Mouse (Mus musculus) CH12.LX (cell line): Measurements from ENCODE around the gene Gatd1. TPM values are rescaled to one million over a fixed set of nuclear protein-coding genes. Genes with fewer than 3 reads are reported as not detected.

ENCODE experiments used
- DNase-seq: peaks from one replicate; pipeline ENCODE4 v3.0.0-alpha.2; 2013; ENCODE audit errors: extremely low read depth
- H3K27ac ChIP-seq: 2 replicates; pipeline ENCODE4 v1.5.1; 2012; ENCODE audit warnings: low read depth, mild to moderate bottlenecking, control low read depth, moderate library complexity; ENCODE audit not compliant: insufficient read depth
- H3K27me3 ChIP-seq: replicated peaks from 2 replicates; pipeline ENCODE3; 2012; ENCODE audit warnings: inconsistent platforms
- H3K36me3 ChIP-seq, 2 experiments: replicated peaks in 1 of 2; 2 replicates each; pipeline versions ENCODE3 to v1.6.1; 2012; ENCODE audit warnings: inconsistent platforms in 1 of 2, low read length in 1 of 2, mild to moderate bottlenecking in 1 of 2, mixed read lengths in 1 of 2, moderate library complexity in 1 of 2; ENCODE audit not compliant: control insufficient read depth in 1 of 2, insufficient read depth in 1 of 2
- H3K4me1 ChIP-seq, 2 experiments: 2 replicates each; pipeline ENCODE4 v1.6.1; 2012; ENCODE audit warnings: inconsistent platforms in 1 of 2, moderate library complexity in 1 of 2; ENCODE audit not compliant: insufficient read depth in 2 of 2, control insufficient read depth in 1 of 2
- H3K4me2 ChIP-seq: 2 replicates; pipeline ENCODE4 v1.6.1; 2012; ENCODE audit warnings: low read depth, mild to moderate bottlenecking, control low read depth; ENCODE audit not compliant: poor library complexity, insufficient read depth, severe bottlenecking
- H3K4me3 ChIP-seq, 3 experiments: fragments of 150-350 bp in 1 of 3; sonication (generic) in 1 of 3; replicated peaks in 1 of 3; 2 replicates each; pipeline versions ENCODE3 to v1.5.1; 2011 to 2012; ENCODE audit warnings: low read depth in 2 of 3, low read length in 2 of 3, mild to moderate bottlenecking in 2 of 3, moderate library complexity in 2 of 3, control low read depth in 1 of 3, improper control_type of control experiment in 1 of 3, inconsistent platforms in 1 of 3, mixed read lengths in 1 of 3; ENCODE audit not compliant: poor library complexity in 1 of 3
- H3K79me2 ChIP-seq: replicated peaks from 2 replicates; pipeline ENCODE4 v1.6.1; 2012; ENCODE audit warnings: mild to moderate bottlenecking, moderate library complexity; ENCODE audit not compliant: control insufficient read depth, poor library complexity, insufficient read depth, severe bottlenecking; ENCODE audit errors: extremely low read depth
- H3K9ac ChIP-seq: 2 replicates; pipeline ENCODE4 v1.6.1; 2012; ENCODE audit warnings: low read depth, mild to moderate bottlenecking, control low read depth, moderate library complexity; ENCODE audit not compliant: insufficient read depth
- H3K9me3 ChIP-seq: replicated peaks from 2 replicates; pipeline ENCODE3; 2012; ENCODE audit warnings: low read length, inconsistent platforms, mixed read lengths
- BHLHE40 ChIP-seq: IDR thresholded peaks from 2 replicates; pipeline ENCODE4 v1.6.1; 2011; ENCODE audit warnings: mild to moderate bottlenecking, low read depth, low read length, improper control_type of control experiment
- ELF1 ChIP-seq: IDR thresholded peaks from 2 replicates; pipeline ENCODE4 v1.6.1; 2014; ENCODE audit warnings: low read depth, mild to moderate bottlenecking, inconsistent platforms, low read length, improper control_type of control experiment
- ETS1 ChIP-seq: conservative IDR thresholded peaks from 2 replicates; pipeline ENCODE4 v1.6.1; 2012; ENCODE audit warnings: low read depth, mild to moderate bottlenecking, inconsistent platforms, low read length, improper control_type of control experiment, moderate library complexity
- GABPA ChIP-seq: IDR thresholded peaks from 2 replicates; pipeline ENCODE4 v1.6.1; 2012; ENCODE audit warnings: low read depth, low read length, improper control_type of control experiment, inconsistent platforms; ENCODE audit not compliant: insufficient replicate concordance
- IRF4 ChIP-seq: IDR thresholded peaks from 2 replicates; pipeline ENCODE4 v1.6.1; 2014; ENCODE audit warnings: low read depth, mild to moderate bottlenecking, inconsistent platforms, low read length, improper control_type of control experiment
- JUN ChIP-seq: IDR thresholded peaks from 2 replicates; pipeline ENCODE4 v1.6.1; 2011; ENCODE audit warnings: low read depth, mild to moderate bottlenecking, low read length, improper control_type of control experiment, moderate library complexity; ENCODE audit not compliant: insufficient read depth
- KAT2A ChIP-seq: IDR thresholded peaks from 2 replicates; pipeline ENCODE4 v1.6.1; 2012; ENCODE audit warnings: low read length, improper control_type of control experiment, inconsistent platforms; ENCODE audit not compliant: insufficient replicate concordance
- MAFK ChIP-seq: IDR thresholded peaks from 2 replicates; pipeline ENCODE4 v1.6.1; 2011; ENCODE audit warnings: low read length, improper control_type of control experiment; ENCODE audit not compliant: insufficient replicate concordance
- MAX ChIP-seq: IDR thresholded peaks from 2 replicates; pipeline ENCODE4 v1.6.1; 2011; ENCODE audit warnings: low read length, improper control_type of control experiment
- MAZ ChIP-seq: IDR thresholded peaks from 2 replicates; pipeline ENCODE4 v1.6.1; 2012; ENCODE audit warnings: low read depth, mild to moderate bottlenecking, inconsistent platforms, low read length, improper control_type of control experiment, moderate library complexity
- MEF2A ChIP-seq: IDR thresholded peaks from 2 replicates; pipeline ENCODE4 v1.6.1; 2014; ENCODE audit warnings: low read depth, mild to moderate bottlenecking, inconsistent platforms, low read length, improper control_type of control experiment, borderline replicate concordance
- MYC ChIP-seq: IDR thresholded peaks from 2 replicates; pipeline ENCODE4 v1.6.1; 2011; ENCODE audit warnings: low read depth, mild to moderate bottlenecking, improper control_type of control experiment, low read length
- NELFE ChIP-seq: IDR thresholded peaks from 2 replicates; pipeline ENCODE4 v1.6.1; 2011; ENCODE audit warnings: low read depth, low read length, improper control_type of control experiment
- NRF1 ChIP-seq: IDR thresholded peaks from 2 replicates; pipeline ENCODE4 v1.6.1; 2014; ENCODE audit warnings: low read depth, mild to moderate bottlenecking, inconsistent platforms, low read length, improper control_type of control experiment, moderate library complexity
- PAX5 ChIP-seq: IDR thresholded peaks from 2 replicates; pipeline ENCODE4 v1.6.1; 2012; ENCODE audit warnings: low read length, inconsistent platforms, mixed read lengths
- POLR2A ChIP-seq: IDR thresholded peaks from 2 replicates; pipeline ENCODE4 v1.6.1; 2011; ENCODE audit warnings: low read depth, mild to moderate bottlenecking, improper control_type of control experiment, low read length
- RAD21 ChIP-seq: IDR thresholded peaks from 2 replicates; pipeline ENCODE4 v1.6.1; 2011; ENCODE audit warnings: low read depth, mild to moderate bottlenecking, low read length, improper control_type of control experiment, moderate library complexity
- RCOR1 ChIP-seq: conservative IDR thresholded peaks from 2 replicates; pipeline ENCODE4 v1.6.1; 2012; ENCODE audit warnings: low read depth, mild to moderate bottlenecking, inconsistent platforms, low read length, improper control_type of control experiment
- TBP ChIP-seq: conservative IDR thresholded peaks from 2 replicates; pipeline ENCODE4 v1.6.1; 2011; ENCODE audit warnings: low read depth, low read length, improper control_type of control experiment
- UBTF ChIP-seq: IDR thresholded peaks from 2 replicates; pipeline ENCODE4 v1.6.1; 2012; ENCODE audit warnings: low read depth, mild to moderate bottlenecking, inconsistent platforms, low read length, improper control_type of control experiment, moderate library complexity
- USF2 ChIP-seq: conservative IDR thresholded peaks from 2 replicates; pipeline ENCODE4 v1.6.1; 2011; ENCODE audit warnings: low read depth, low read length, improper control_type of control experiment
- ZC3H11A ChIP-seq: IDR thresholded peaks from 2 replicates; pipeline ENCODE4 v1.6.1; 2012; ENCODE audit warnings: low read depth, mild to moderate bottlenecking, inconsistent platforms, low read length, improper control_type of control experiment
- ZKSCAN1 ChIP-seq: IDR thresholded peaks from 2 replicates; pipeline ENCODE4 v1.6.1; 2012; ENCODE audit warnings: low read depth, inconsistent platforms, low read length, improper control_type of control experiment, borderline replicate concordance
- dilution Hi-C: fragments of 300-500 bp; cut with MboI; formaldehyde crosslinking; loops from 2 replicates; pipeline ENCODE4 v1.14.3; 2020; ENCODE audit warnings: low sequenced_read_pairs; ENCODE audit not compliant: extremely low pct_unique_long_range_greater_than_20kb, extremely low pct_ligation_motif_present
- in situ Hi-C: fragments of 300-500 bp; cut with MboI; formaldehyde crosslinking; loops from 3 replicates; pipeline ENCODE4 v1.14.3; 2019; ENCODE audit warnings: low sequenced_read_pairs, low pct_ligation_motif_present, low pct_unique_long_range_greater_than_20kb, mixed read lengths
- polyA plus RNA-seq: library from polyadenylated mRNA; unstranded; fragments of >175 nt; gene quantifications from 2 replicates; pipeline ENCODE4 v1.2.1, GENCODE M21; 2012; ENCODE audit warnings: low read depth; ENCODE audit not compliant: insufficient read length
- total RNA-seq, 2 experiments: library from RNA; depleted of rRNA; stranded (reverse); fragments of 300-350 nt in 1 of 2; fragments of >200 nt in 1 of 2; gene quantifications; 2 replicates each; pipeline ENCODE4 v1.2.3; 2012 to 2014

Gene Gatd1
- total and polyA plus RNA-seq, 3 experiments, result 21.2 to 31.4 (median 29.6) TPM

- Histone ChIP-seq H3K9me3 (no peaks in the 10 kb centered on the region), H3K27me3 (no peaks in the 10 kb centered on the region), H3K4me3 (no peak overlapping the region), H3K36me3 (peaks cover 39 to 49% of the 10 kb centered on the region in 2 experiments), H3K79me2 (peaks cover 11% of the 10 kb centered on the region), H3K9ac (no peak overlapping the region), H3K4me1 (peaks cover 17 to 28% of the 10 kb centered on the region in 2 experiments), H3K27ac (no peak overlapping the region), H3K4me2 (no peak overlapping the region)
- DNase-seq, result no peak
- no peak for TF ChIP-seq ETS1
- no peak for TF ChIP-seq MAFK
- no peak for TF ChIP-seq NRF1
- TF ChIP-seq ELF1, result no peak
- no peak for TF ChIP-seq JUN
- TF ChIP-seq IRF4, result no peak
- TF ChIP-seq RCOR1, result no peak
- no peak for TF ChIP-seq USF2
- TF ChIP-seq NELFE, result no peak
- TF ChIP-seq MYC, result no peak
- no peak for TF ChIP-seq ZC3H11A
- TF ChIP-seq ZKSCAN1, result no peak
- no peak for TF ChIP-seq KAT2A
- TF ChIP-seq MAX, result no peak
- no peak for TF ChIP-seq RAD21
- TF ChIP-seq TBP, result no peak
- TF ChIP-seq PAX5, result no peak
- TF ChIP-seq BHLHE40, result no peak
- dilution Hi-C loops (no loop called here), in situ Hi-C loops (no loop called here)
Observed at GRCm38 (mm10) chr7:141431434-141432185, 17.7 kb upstream of the Gatd1 start.

- H3K9ac ChIP-seq, result no peak overlapping the region
- peaks cover 39 to 49% of the 10 kb centered on the region in 2 experiments for H3K36me3 ChIP-seq
- in situ Hi-C loops, result no loop called here
Observed at GRCm38 (mm10) chr7:141430585-141431240, 16.8 kb upstream of the Gatd1 start.

More at GRCm38 (mm10) chr7:141430585-141431240, 16.8 kb upstream of the Gatd1 start:
- peaks cover 11 to 19% of the 10 kb centered on the region in 2 experiments for H3K4me1 ChIP-seq
- no peaks in the 10 kb centered on the region for H3K9me3 ChIP-seq
- DNase-seq, result no peak
- no peak for TF ChIP-seq BHLHE40
- no peak for TF ChIP-seq NRF1
- no peak for TF ChIP-seq MEF2A
- no peak for TF ChIP-seq RAD21
- TF ChIP-seq JUN, result no peak
- no peak for TF ChIP-seq POLR2A
- no peak for TF ChIP-seq ZKSCAN1
- TF ChIP-seq GABPA, result no peak
- TF ChIP-seq ZC3H11A, result no peak
- TF ChIP-seq MAZ, result no peak
- no peak for TF ChIP-seq UBTF
- H3K4me2 ChIP-seq, result no peak overlapping the region
- H3K79me2 ChIP-seq, result peaks cover 3% of the 10 kb centered on the region; the same call in 1 of the 2 replicates
- H3K4me3 ChIP-seq, result no peak overlapping the region
- dilution Hi-C loops, result no loop called here
- H3K27ac ChIP-seq, result no peak overlapping the region
- H3K27me3 ChIP-seq, result no peaks in the 10 kb centered on the region
